Mouse (Mus musculus): Measurements from ENCODE around the gene Cd38. TPM values are rescaled to one million over a fixed set of nuclear protein-coding genes. Genes with fewer than 3 reads are reported as not detected.
"Not testable (repeated sequence)": the region's sequence is repeated elsewhere in the genome, so short reads cannot be mapped to it uniquely, and the experiment has no call there.

Gene Cd38
- polyA plus RNA-seq, 1 experiment from 2014 or later, result 22.0 TPM

GRCm38 (mm10) chr5:43895931-43896330 is 27.6 kb downstream of the Cd38 start:
- no peak for ATAC-seq (replicated peaks; ENCODE audit: low FRiP score)

GRCm38 (mm10) chr5:43904685-43905084 is 36.3 kb downstream of the Cd38 start:
- Histone ChIP-seq H3K9ac (ENCODE audit: low read depth, low read length) (no peak overlapping the region), H3K27ac (ENCODE audit: low read depth, low read length) (no peak overlapping the region), H3K4me3 (ENCODE audit: low read depth, low read length) (no peak overlapping the region), H3K4me2 (no peak overlapping the region), H3K4me1 (replicated peaks; ENCODE audit: control insufficient read depth, insufficient read depth, low read length) (no peaks in the 10 kb centered on the region), H3K27me3 (replicated peaks; ENCODE audit: control insufficient read depth, insufficient read depth, low read length) (no peaks in the 10 kb centered on the region), H3K9me3 (ENCODE audit: control insufficient read depth, low read length) (no peaks in the 10 kb centered on the region), H3K36me3 (ENCODE audit: control insufficient read depth, insufficient read depth, low read length) (no peaks in the 10 kb centered on the region)
- ATAC-seq (replicated peaks; ENCODE audit: low FRiP score), result no peak
- DNase-seq (ENCODE audit: low spot score), result no peak
- WGBS, result 86% methylated on average over 3 of the region's 3 CpGs

More at GRCm38 (mm10) chr5:43895931-43896330, 27.6 kb downstream of the Cd38 start:
- no peaks in the 10 kb centered on the region for H3K36me3 ChIP-seq (ENCODE audit: control insufficient read depth, insufficient read depth, low read length)
- H3K9ac ChIP-seq (ENCODE audit: low read depth, low read length), result no peak overlapping the region
- no peak overlapping the region for H3K4me2 ChIP-seq
- WGBS, result 79% methylated on average over 3 of the region's 3 CpGs
- no peak overlapping the region for H3K27ac ChIP-seq (ENCODE audit: low read depth, low read length)
- no peaks in the 10 kb centered on the region for H3K4me1 ChIP-seq (replicated peaks; ENCODE audit: control insufficient read depth, insufficient read depth, low read length)
- DNase-seq (ENCODE audit: low spot score), result no peak
- no peaks in the 10 kb centered on the region for H3K27me3 ChIP-seq (replicated peaks; ENCODE audit: control insufficient read depth, insufficient read depth, low read length)
- H3K9me3 ChIP-seq (ENCODE audit: control insufficient read depth, low read length), result no peaks in the 10 kb centered on the region
- no peak overlapping the region for H3K4me3 ChIP-seq (ENCODE audit: low read depth, low read length)

- Histone ChIP-seq H3K27me3 (replicated peaks; ENCODE audit: control insufficient read depth, insufficient read depth, low read length) (no peaks in the 10 kb centered on the region), H3K4me3 (ENCODE audit: low read depth, low read length) (no peak overlapping the region), H3K36me3 (ENCODE audit: control insufficient read depth, insufficient read depth, low read length) (no peaks in the 10 kb centered on the region), H3K4me1 (replicated peaks; ENCODE audit: control insufficient read depth, insufficient read depth, low read length) (no peaks in the 10 kb centered on the region), H3K9ac (ENCODE audit: low read depth, low read length) (no peak overlapping the region), H3K4me2 (no peak overlapping the region), H3K9me3 (ENCODE audit: control insufficient read depth, low read length) (no peaks in the 10 kb centered on the region), H3K27ac (ENCODE audit: low read depth, low read length) (no peak overlapping the region)
- WGBS, result 56% methylated on average over 9 of the region's 9 CpGs
- ATAC-seq (replicated peaks; ENCODE audit: low FRiP score), result no peak
- no peak for DNase-seq (ENCODE audit: low spot score)
These were observed 40.9 kb downstream of the Cd38 start for GRCm38 (mm10) chr5:43909213-43909612.

GRCm38 (mm10) chr5:43910006-43910405 is 41.7 kb downstream of the Cd38 start:
- Histone ChIP-seq H3K27me3 (replicated peaks; ENCODE audit: control insufficient read depth, insufficient read depth, low read length) (no peaks in the 10 kb centered on the region), H3K27ac (ENCODE audit: low read depth, low read length) (no peak overlapping the region), H3K4me2 (no peak overlapping the region), H3K9ac (ENCODE audit: low read depth, low read length) (no peak overlapping the region), H3K4me3 (ENCODE audit: low read depth, low read length) (no peak overlapping the region), H3K4me1 (replicated peaks; ENCODE audit: control insufficient read depth, insufficient read depth, low read length) (no peaks in the 10 kb centered on the region), H3K36me3 (ENCODE audit: control insufficient read depth, insufficient read depth, low read length) (no peaks in the 10 kb centered on the region), H3K9me3 (ENCODE audit: control insufficient read depth, low read length) (no peaks in the 10 kb centered on the region)
- WGBS, result 93% methylated on average over 6 of the region's 6 CpGs
- DNase-seq (ENCODE audit: low spot score), result no peak
- no peak for ATAC-seq (replicated peaks; ENCODE audit: low FRiP score)

- not testable (repeated sequence) for H3K9ac ChIP-seq (ENCODE audit: low read depth, low read length); H3K4me1 ChIP-seq (replicated peaks; ENCODE audit: control insufficient read depth, insufficient read depth, low read length); H3K4me2 ChIP-seq; ATAC-seq (replicated peaks; ENCODE audit: low FRiP score); H3K4me3 ChIP-seq (ENCODE audit: low read depth, low read length); H3K36me3 ChIP-seq (ENCODE audit: control insufficient read depth, insufficient read depth, low read length); H3K9me3 ChIP-seq (ENCODE audit: control insufficient read depth, low read length); H3K27me3 ChIP-seq (replicated peaks; ENCODE audit: control insufficient read depth, insufficient read depth, low read length); H3K27ac ChIP-seq (ENCODE audit: low read depth, low read length); DNase-seq (ENCODE audit: low spot score)
- WGBS, result 80% methylated on average over 4 of the region's 4 CpGs
These were observed 44.5 kb downstream of the Cd38 start, which contains the start of gene Gm7879 for GRCm38 (mm10) chr5:43912844-43913243. Gm7879 (plus strand) TSS chr5:43913144.

- Histone ChIP-seq H3K27ac (ENCODE audit: low read depth, low read length) (no peak overlapping the region), H3K9me3 (ENCODE audit: control insufficient read depth, low read length) (no peaks in the 10 kb centered on the region), H3K9ac (ENCODE audit: low read depth, low read length) (no peak overlapping the region), H3K27me3 (replicated peaks; ENCODE audit: control insufficient read depth, insufficient read depth, low read length) (no peaks in the 10 kb centered on the region), H3K36me3 (ENCODE audit: control insufficient read depth, insufficient read depth, low read length) (no peaks in the 10 kb centered on the region), H3K4me1 (replicated peaks; ENCODE audit: control insufficient read depth, insufficient read depth, low read length) (no peaks in the 10 kb centered on the region), H3K4me2 (no peak overlapping the region), H3K4me3 (ENCODE audit: low read depth, low read length) (no peak overlapping the region)
- DNase-seq (ENCODE audit: low spot score) (no peak), ATAC-seq (replicated peaks; ENCODE audit: low FRiP score) (no peak)
- 82% methylated on average over 4 of the region's 4 CpGs for WGBS
These were observed 47.0 kb downstream of the Cd38 start for GRCm38 (mm10) chr5:43915261-43915886.

- Histone ChIP-seq H3K9ac (ENCODE audit: low read depth, low read length) (no peak overlapping the region), H3K4me1 (replicated peaks; ENCODE audit: control insufficient read depth, insufficient read depth, low read length) (no peaks in the 10 kb centered on the region), H3K36me3 (ENCODE audit: control insufficient read depth, insufficient read depth, low read length) (no peaks in the 10 kb centered on the region), H3K27me3 (replicated peaks; ENCODE audit: control insufficient read depth, insufficient read depth, low read length) (no peaks in the 10 kb centered on the region), H3K4me2 (no peak overlapping the region), H3K27ac (ENCODE audit: low read depth, low read length) (no peak overlapping the region), H3K4me3 (ENCODE audit: low read depth, low read length) (no peak overlapping the region), H3K9me3 (ENCODE audit: control insufficient read depth, low read length) (no peaks in the 10 kb centered on the region)
- ATAC-seq (replicated peaks; ENCODE audit: low FRiP score), result no peak
- DNase-seq (ENCODE audit: low spot score), result no peak
- 85% methylated on average over 11 of the region's 11 CpGs for WGBS
These were observed 53.5 kb downstream of the Cd38 start for GRCm38 (mm10) chr5:43921877-43922276.

- WGBS, result 27% methylated on average over 4 of the region's 4 CpGs
These were observed 55.6 kb downstream of the Cd38 start for GRCm38 (mm10) chr5:43923933-43924332.

GRCm38 (mm10) chr5:43927729-43928128 is 59.4 kb downstream of the Cd38 start:
- DNase-seq (ENCODE audit: low spot score) (no peak), ATAC-seq (replicated peaks; ENCODE audit: low FRiP score) (no peak)
- H3K36me3 ChIP-seq (ENCODE audit: control insufficient read depth, insufficient read depth, low read length), result no peaks in the 10 kb centered on the region
- no peaks in the 10 kb centered on the region for H3K4me1 ChIP-seq (replicated peaks; ENCODE audit: control insufficient read depth, insufficient read depth, low read length)
- no peak overlapping the region for H3K4me2 ChIP-seq
- H3K4me3 ChIP-seq (ENCODE audit: low read depth, low read length), result no peak overlapping the region
- no peak overlapping the region for H3K27ac ChIP-seq (ENCODE audit: low read depth, low read length)
- no peak overlapping the region for H3K9ac ChIP-seq (ENCODE audit: low read depth, low read length)
- H3K9me3 ChIP-seq (ENCODE audit: control insufficient read depth, low read length), result no peaks in the 10 kb centered on the region
- H3K27me3 ChIP-seq (replicated peaks; ENCODE audit: control insufficient read depth, insufficient read depth, low read length), result no peaks in the 10 kb centered on the region

More at GRCm38 (mm10) chr5:43923933-43924332, 55.6 kb downstream of the Cd38 start:
- DNase-seq (ENCODE audit: low spot score) (peak; percentile 49), ATAC-seq (replicated peaks; ENCODE audit: low FRiP score) (no peak)
- no peaks in the 10 kb centered on the region for H3K9me3 ChIP-seq (ENCODE audit: control insufficient read depth, low read length)
- H3K36me3 ChIP-seq (ENCODE audit: control insufficient read depth, insufficient read depth, low read length), result no peaks in the 10 kb centered on the region
- no peak overlapping the region for H3K9ac ChIP-seq (ENCODE audit: low read depth, low read length)
- no peak overlapping the region for H3K4me2 ChIP-seq
- no peaks in the 10 kb centered on the region for H3K27me3 ChIP-seq (replicated peaks; ENCODE audit: control insufficient read depth, insufficient read depth, low read length)
- no peak overlapping the region for H3K4me3 ChIP-seq (ENCODE audit: low read depth, low read length)
- H3K27ac ChIP-seq (ENCODE audit: low read depth, low read length), result no peak overlapping the region
- H3K4me1 ChIP-seq (replicated peaks; ENCODE audit: control insufficient read depth, insufficient read depth, low read length), result no peaks in the 10 kb centered on the region
